Mouse (Mus musculus) cerebellum, adult 11 months (tissue): ENCODE results near the gene Dtx3.
"Not testable (repeated sequence)": the region's sequence is repeated elsewhere in the genome, so short reads cannot be mapped to it uniquely, and the experiment has no call there.

Experiments used
- DNase-seq: peaks from one replicate; pipeline ENCODE4 v3.0.0; 2022

The Dtx3 gene

DNA sequence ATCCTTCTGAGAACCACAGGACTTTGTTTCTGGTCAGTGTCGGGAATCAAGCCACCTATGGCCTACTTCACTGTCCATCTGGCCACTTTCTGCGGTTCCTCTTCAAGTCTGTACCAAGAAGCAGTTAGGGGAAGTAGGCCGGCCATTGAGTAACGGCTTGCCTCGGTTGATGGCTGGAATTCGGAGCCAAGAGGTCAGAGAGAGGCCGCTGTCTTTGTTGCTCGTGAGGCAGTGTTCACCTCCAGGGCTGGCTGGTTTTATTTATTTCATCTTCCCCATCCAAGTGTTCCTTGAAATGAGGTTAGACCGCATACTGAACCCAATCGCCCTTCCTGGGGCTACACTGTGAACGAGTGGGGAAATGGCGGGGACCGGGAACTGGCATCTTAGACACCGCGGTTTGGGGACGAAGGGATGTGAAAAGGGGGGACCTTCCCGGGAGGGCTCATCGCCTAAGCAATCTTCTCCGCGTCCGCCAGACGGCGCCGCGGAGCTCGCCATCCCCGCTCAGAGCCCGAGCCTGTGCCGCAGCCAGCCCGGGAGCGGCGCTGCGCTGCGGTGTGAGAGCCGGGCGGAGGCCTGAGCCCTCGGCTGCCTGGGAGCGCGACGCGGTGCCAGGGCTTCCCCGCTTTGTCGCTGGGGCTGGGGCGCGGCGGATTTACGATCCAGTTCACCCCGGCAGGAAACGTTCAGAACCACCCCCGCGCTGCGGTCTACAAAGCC is 30.7 kb downstream of the Dtx3 start, which contains the start of gene B4galnt1:
TSS of gene B4galnt1 (plus strand) at position 595 of the 723 bp plus-strand sequence.
- peak; percentile 85 for DNase-seq

DNA sequence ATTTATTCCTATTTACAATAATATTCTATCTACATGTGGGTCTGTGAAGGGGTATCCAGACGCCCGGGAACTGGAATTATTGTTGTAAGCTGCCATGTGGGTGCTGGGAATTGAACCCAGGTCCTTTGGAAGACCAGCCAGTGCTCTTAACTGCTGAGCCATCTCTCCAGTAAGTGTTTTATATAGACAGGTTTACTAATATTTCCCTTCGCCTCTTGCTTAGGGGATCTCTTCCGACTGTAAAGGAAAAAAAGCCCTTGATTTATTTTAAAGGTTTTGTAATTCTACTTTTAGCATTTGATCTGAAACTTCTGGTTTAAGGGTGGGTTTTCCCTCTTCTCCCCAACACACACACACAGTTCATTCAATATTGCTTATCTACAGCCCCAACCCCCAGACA is 31.3 kb downstream of the Dtx3 start:
- no peak for DNase-seq

DNA sequence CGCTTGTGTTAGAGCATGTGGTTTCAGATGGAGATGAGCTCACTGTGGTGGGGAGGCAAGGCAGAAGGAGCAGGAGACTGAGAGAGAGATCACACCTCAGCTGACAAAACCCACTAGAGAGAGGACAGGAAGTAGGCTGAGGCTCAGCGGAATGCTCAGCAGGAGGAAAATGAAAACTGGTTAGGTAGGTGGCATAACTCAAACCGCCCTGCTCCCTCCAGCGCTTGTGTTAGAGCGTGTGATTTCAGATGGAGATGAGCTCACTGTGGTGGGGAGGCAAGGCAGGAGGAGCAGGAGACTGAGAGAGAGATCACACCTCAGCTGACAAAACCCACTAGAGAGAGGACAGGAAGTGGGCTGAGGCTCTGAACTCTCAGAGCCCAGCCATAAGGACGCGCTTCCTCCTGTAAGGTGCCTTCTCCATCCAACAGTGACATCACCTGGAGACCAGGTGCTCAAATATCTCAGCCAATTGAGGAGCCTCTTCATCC is 32.7 kb downstream of the Dtx3 start:
- DNase-seq: not testable (repeated sequence)

DNA sequence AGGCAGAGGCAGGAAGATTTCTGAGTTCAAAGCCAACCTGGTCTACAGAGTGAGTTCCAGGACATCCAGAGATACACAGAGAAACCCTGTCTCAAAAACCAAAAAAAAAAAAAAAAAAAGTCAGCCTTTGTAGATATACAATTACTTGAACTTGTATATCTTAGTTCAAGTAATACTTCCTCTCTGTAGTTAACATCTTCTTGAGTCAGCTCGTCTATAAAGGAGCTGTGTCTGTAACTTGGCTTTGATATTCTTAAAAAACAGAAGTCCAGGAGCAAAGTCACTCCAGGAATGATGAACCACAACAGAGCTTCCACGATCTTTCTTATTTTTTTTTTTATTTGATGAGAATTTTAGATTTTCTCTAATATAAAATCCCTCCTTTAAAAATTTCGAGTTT is 34.8 kb downstream of the Dtx3 start:
- no peak for DNase-seq

DNA sequence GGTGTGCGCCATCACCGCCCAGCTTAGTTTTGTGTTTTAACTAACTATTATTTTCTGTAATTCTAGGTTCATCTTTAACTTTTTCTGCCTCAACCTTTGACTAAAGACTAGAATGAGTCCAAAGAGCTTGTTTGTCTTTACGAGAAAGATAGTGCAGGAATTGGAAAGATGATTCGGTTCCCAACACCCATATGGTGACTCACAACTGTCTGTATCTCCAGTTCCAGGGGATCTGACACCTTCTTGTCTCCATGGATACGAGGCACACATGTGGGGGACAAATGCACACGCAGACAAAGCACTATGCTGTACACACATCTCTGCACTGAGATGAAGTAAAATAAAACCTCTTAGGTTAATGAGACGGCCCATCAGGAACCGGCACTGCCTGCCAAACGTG is 35.4 kb downstream of the Dtx3 start:
- no peak for DNase-seq

DNA sequence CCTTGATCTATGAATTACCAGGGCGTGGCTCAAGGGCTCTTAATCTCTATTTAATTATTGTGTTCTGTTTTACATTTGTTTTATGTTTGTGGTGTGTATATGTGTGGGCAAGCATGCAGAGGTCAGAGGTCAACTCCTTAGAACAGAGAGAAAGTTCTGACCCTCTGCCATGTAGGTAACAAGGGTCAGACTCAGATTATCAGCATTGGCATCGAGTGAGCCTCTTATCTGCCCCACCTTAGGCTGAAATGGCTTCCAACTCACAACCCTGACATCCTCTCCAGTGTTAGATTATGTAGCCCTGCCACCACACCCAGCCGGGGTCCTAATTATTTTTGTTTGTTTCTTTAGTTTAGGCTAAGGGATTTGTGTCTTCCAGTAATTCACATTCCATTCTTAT is 37.1 kb downstream of the Dtx3 start:
- DNase-seq: no peak

DNA sequence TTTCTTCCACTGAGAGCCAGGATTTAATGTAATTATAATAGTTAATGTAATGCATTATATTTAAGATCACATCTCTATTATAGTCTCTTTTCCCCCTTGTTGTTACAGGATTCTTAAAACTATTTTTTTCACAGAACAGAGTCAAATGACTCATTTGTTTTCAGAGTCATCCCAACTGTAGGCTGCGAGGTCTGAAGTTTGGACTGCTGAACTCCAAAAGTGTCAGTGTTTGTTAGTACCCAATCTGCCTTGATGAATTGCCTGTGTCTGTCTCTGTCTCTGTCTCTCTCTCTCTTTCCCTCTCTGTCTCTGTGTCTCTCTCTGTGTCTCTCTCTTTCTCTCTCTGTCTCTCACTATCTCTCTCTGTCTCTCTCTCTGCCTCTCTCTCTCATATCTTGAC is 39.0 kb downstream of the Dtx3 start:
- DNase-seq: no peak

DNA sequence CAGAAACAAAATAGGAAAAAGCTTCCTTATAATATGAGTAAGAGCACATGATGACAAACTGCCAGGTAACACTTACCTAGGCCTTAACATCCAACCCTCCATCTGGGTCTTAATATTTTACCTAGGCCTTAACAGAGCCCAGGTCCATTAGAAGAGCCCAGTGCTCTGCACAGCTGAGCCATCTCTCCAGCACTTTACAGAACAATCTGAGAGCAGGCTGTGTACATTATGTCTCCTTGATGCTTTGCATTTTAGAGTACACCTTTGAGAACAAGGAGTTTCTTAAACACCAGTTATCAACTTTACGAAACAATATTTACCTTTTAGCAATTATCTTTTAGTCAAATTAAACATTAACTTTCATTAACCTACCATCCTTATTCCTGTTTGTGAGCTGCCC is 39.4 kb downstream of the Dtx3 start:
- DNase-seq: no peak

DNA sequence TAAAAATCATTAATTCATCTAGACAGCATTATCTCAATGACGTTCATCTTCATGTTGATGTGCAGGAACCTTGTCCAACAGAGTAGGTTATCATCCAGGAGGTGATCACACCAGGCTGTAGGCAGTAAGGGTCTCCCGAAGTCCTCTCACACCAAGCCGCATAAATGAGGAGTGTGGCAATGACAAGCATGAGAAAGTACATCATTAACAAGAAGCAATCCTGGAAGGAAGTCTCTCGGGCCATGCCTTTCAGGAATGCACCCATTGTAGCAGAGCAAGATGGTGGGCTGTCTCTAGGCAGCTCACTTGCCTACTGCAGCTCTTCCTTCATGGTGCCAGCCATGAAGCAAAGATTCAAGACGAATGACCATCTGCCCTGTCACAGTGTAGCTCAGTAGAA is 40.9 kb downstream of the Dtx3 start:
- no peak for DNase-seq

DNA sequence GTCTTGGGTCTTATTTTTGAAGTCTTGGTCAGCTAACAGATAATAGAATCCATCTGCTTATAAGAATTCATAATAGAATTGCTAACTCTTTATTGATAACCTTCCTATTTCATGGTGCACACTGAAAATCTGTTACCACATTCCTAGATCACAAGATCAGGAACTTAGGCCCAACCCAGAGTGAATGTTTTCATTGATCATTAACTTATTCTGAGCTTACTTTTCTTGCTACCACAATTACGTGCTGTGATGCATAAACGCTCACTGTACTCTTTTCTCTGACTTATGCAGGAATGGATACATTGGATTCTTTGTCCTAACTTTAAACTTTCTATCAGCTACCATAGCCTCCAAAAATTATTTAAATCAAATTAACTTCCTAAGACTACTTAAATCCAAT is 41.3 kb downstream of the Dtx3 start:
- no peak for DNase-seq

DNA sequence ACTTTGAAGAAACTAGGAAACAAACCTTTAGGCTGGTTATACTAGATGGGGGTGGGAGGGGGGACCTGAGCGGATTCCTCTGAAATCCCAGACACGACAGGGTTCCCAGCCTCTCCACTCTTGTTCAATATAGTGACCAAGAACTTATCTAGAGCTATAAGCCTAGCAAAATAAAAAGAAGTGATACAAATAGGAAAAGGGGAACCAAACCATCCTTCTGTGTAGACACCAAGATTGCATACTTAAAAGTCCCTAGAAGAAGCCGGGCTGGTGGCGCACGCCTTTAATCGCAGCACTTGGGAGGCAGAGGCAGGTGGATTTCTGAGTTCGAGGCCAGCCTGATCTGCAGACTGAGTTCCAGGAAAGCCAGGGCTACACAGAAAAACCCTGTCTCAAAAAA is 42.2 kb downstream of the Dtx3 start:
- DNase-seq: no peak

DNA sequence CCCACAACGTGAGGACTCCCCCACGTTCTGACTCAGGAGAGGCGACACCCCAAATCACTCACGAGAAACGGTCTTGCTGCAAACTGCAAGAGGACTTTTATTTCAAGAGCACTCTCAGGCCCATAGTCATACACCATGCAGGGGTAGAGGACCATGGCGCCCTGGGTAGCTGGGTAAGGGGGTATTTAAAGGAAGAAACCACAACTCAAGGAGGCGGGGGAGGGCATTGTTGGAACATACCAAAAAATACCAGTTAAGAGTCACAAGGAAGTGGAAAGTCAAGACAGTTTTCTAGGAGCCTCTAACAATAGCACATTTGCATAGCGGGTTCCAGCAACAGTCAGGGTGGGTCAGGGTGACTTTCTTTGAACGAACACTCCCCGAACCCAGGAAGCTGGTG is 43.0 kb downstream of the Dtx3 start:
- DNase-seq: not testable (repeated sequence)

DNA sequence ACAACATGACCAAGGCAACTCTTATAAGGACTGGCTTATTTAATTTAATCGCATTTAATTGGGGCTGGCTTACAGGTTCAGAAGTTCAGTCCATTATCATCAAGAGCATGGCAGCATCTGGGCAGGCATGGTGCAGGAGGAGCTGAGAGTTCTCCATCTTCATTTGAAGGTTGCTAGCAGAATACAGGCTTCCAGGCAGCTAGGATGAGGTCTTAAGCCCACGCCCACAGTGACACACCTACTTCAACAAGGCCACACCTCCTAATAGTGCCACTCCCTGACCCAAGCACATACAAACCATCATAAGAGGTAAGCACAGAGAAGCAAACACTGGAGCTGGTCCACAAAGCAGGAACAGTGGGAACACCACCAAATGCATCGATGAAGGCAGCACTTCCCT is 44.3 kb downstream of the Dtx3 start:
- DNase-seq: not testable (repeated sequence)

DNA sequence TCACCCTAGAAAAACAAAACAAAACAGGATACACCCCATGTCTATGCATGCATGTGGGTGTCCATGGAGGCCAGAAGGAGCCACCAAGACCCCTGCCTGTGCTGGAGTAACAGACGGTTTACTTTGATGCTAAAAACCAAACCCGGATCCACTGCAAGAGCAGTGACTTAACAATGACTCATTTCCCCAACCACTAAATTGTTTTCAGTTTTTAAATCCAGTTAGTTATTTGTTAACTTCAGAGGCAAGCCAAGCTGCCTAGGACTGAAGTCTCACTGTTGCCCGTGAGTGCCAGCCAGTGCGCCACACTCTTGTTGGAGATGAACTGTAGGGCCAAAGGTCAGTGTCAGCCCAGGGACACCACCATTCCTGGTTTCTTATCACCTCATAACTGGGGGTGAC is 45.1 kb downstream of the Dtx3 start:
- DNase-seq: no peak

DNA sequence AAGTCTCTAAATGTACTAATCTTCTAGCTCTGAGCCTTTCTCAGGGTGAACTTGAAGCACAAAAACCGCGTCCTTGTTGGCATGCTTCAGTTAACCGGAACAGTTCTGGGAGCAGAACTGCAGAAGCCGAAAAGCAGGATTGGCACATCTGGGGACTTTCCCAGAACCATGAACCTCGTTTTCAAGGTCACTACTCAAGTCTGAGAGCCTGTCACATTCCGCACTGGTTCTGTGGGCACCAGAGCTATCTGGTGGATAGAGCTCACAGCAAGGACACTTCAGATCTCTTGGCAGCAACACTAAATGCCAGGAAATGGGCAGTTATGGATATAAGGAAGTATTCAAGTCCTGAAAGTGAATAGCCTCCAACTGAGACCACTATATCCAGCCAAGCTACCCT is 48.4 kb downstream of the Dtx3 start:
- no peak for DNase-seq

DNA sequence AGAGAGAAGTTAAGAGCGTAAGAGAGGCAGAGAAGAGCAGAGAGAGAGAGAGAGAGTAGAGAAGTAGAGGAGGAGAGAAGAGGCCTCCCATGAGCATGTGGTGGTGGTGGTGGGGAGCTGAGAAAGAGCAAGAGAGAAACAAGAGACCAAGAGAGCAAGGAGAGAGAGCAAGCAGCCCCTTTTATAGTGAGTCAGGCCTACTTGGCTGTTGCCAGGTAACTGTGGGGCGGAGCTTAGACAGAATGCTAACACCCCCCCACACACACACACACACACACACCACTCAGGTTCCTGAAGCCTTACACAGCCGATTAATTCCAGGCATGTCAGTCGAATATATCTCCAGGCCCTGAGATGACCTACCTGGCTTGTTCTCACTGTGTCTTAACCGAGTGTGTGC is 50.2 kb downstream of the Dtx3 start:
- no peak for DNase-seq

DNA sequence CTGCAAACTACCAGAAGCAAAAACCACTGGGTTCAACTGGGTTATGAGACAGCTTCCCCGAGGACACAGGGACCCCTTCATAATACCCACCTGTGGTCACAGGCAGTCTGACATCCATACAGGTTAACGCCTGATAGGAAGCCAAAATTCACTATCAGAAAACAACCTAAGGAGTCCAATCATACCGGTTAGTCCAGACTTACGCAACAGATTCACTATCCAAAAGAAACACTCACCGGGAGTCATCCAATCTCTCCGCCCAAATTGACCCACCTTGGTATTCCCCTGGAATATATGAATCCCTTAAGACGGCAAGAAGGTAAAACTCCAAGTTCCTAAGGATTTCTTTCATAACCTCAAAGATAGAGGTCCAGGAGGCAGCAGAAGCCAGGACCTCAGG is 51.0 kb downstream of the Dtx3 start:
- DNase-seq: no peak

DNA sequence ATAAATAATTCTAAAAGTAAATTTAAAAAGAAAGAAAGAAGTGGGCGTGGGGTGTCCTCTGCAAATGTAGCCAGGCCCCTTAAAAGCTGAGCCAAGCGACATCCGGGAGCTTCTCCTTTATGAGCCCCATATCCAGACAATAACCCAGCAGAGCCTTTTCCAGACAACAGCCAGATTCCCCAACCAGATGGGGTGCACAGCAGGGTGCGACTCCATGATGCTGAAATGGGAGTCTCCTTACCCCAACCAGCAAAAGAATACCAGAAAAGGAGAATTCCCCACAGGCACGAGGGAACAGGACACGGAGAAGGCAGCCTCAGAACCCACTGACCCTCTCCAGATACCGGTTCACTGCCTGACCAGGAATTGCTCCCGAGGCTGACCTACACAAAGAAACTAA is 52.3 kb downstream of the Dtx3 start:
- no peak for DNase-seq

DNA sequence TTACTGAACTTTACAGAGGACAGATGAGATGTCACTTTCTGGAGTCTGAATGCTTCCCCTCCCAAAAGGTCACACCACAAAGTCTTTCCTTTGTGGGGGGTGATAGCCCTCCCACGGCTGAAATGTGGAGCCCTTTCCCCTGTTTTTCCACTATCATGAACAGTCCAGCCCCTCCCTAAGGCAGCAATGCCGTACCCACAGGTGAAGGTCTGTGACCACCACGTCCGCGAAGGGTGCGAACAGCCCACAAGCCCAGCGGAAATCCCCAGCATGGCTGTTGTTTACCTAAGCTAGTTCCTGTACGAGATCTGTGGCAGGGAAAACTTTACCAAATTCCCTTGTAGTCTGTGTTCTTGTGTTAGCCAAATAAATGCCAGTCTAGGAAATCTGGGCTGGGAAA is 54.0 kb downstream of the Dtx3 start:
- no peak for DNase-seq

DNA sequence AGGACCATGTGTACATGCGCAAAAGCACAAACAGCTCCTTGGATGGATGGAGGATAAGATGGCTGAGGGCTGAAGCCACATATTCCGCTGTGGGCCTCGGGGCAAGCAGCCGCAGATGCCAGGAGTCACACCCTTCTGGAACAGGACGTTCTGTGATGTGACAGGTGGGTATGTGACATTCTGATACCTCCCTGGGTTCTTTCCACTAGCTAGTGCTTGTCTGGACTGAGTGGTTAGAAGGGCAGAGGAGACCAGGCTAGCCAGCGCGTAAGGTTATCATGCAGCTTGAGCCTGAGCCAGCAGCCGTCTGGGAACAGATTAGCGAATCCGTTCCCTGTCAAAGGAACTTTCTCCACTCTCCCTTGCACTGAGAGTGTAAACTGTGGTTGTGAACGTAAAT is 54.6 kb downstream of the Dtx3 start:
- no peak for DNase-seq
